Mouse (Mus musculus) forelimb bud, embryonic 11.5 days (tissue): Measurements from ENCODE around the gene Nrp2.

ENCODE experiments used
- DNase-seq: peaks from one replicate; pipeline ENCODE4 v3.0.0-alpha.2; 2012; ENCODE audit warnings: low read depth, low spot score

Gene Nrp2

GRCm38 (mm10) chr1:62853362-62853761 is 150.3 kb downstream of the Nrp2 start:
- no peak for DNase-seq

- no peak for DNase-seq
Measured at GRCm38 (mm10) chr1:62853996-62854395, 150.9 kb downstream of the Nrp2 start.

- DNase-seq, result no peak
Measured at GRCm38 (mm10) chr1:62859098-62859497, 156.0 kb downstream of the Nrp2 start.

- DNase-seq, result peak; percentile 42
Measured at GRCm38 (mm10) chr1:62859556-62860300, 156.6 kb downstream of the Nrp2 start.

- no peak for DNase-seq
Measured at GRCm38 (mm10) chr1:62860327-62860726, 157.2 kb downstream of the Nrp2 start.

- DNase-seq, result peak; percentile 35
Measured at GRCm38 (mm10) chr1:62860788-62861187, 157.7 kb downstream of the Nrp2 start.
